Comparison of ENCODE assay signal across 22 mouse cellular contexts in genomic region chr1:178491733-178492132, GRCm38 (mm10). TPM values are rescaled to one million over a fixed set of nuclear protein-coding genes. Genes with fewer than 3 reads are reported as not detected.
DNase-seq lines count a peak whose midpoint lies in the region; ATAC-seq and TF ChIP-seq lines count a peak whose summit lies in the region.
"Had no signal": no experiment of that assay in that cellular context is flagged by ENCODE, and none has a peak within 500 bp of the region (broad histone marks: within the 10 kb centered on the region; RNA-seq: fewer than 3 reads in every experiment).

No protein-coding gene starts in this region.

- no peak overlapping the region for H3K4me3 ChIP-seq in liver, embryonic 16.5 days (ENCODE audit: low read depth, low read length)
- no peak overlapping the region for H3K4me3 ChIP-seq in bone marrow macrophage, adult 2 months (ENCODE audit: insufficient read depth, low read length)
- H3K4me3 ChIP-seq in forebrain, embryonic 16.5 days (replicated peaks; ENCODE audit: low read length) = no peak overlapping the region
- H3K4me3 ChIP-seq: embryonic facial prominence, embryonic 10.5 days; forebrain, embryonic 13.5 days; gastrocnemius, adult 2 months; heart, adult 2 months; heart, embryonic 12.5 days; hindbrain, embryonic 12.5 days had no signal

- H3K27me3 ChIP-seq in liver, embryonic 16.5 days (ENCODE audit: control insufficient read depth, insufficient read depth, low read depth, low read length) = no peaks in the 10 kb centered on the region
- no peaks in the 10 kb centered on the region for H3K27me3 ChIP-seq in forebrain, embryonic 16.5 days (replicated peaks; ENCODE audit: control insufficient read depth, insufficient read depth, low read length)
- H3K27me3 ChIP-seq: forebrain, embryonic 13.5 days; heart, embryonic 12.5 days; hindbrain, embryonic 12.5 days had no signal

- no peak overlapping the region for H3K9ac ChIP-seq in liver, embryonic 16.5 days (ENCODE audit: low read depth, low read length)
- H3K9ac ChIP-seq in forebrain, embryonic 16.5 days (replicated peaks; ENCODE audit: low read depth, low read length) = no peak overlapping the region
- H3K9ac ChIP-seq: forebrain, embryonic 13.5 days; heart, embryonic 12.5 days; hindbrain, embryonic 12.5 days had no signal

- no peak for TF ChIP-seq POLR2A in bone marrow macrophage, adult 2 months (IDR thresholded peaks at IDR 0.05; ENCODE audit: borderline replicate concordance, low read depth, low read length)

- no peaks in the 10 kb centered on the region for H3K4me1 ChIP-seq in liver, embryonic 16.5 days (ENCODE audit: control insufficient read depth, low read depth, low read length)
- H3K4me1 ChIP-seq in bone marrow macrophage, adult 2 months (ENCODE audit: control insufficient read depth, insufficient read depth, low read length) = peaks cover 30% of the 10 kb centered on the region
- H3K4me1 ChIP-seq in forebrain, embryonic 16.5 days (replicated peaks; ENCODE audit: control insufficient read depth, insufficient read depth, low read length) = no peaks in the 10 kb centered on the region

- H3K27ac ChIP-seq in liver, embryonic 16.5 days (ENCODE audit: low read length) = peak overlapping the region; percentile 19
- peak overlapping the region; percentile 38 for H3K27ac ChIP-seq in bone marrow macrophage, adult 2 months (ENCODE audit: insufficient read depth, low read depth, low read length)
- H3K27ac ChIP-seq in forebrain, embryonic 16.5 days (ENCODE audit: low read length) = no peak overlapping the region
- H3K27ac ChIP-seq: embryonic facial prominence, embryonic 10.5 days; forebrain, embryonic 13.5 days; gastrocnemius, adult 2 months; heart, adult 2 months; hindbrain, embryonic 12.5 days had no signal

- H3K36me3 ChIP-seq in liver, embryonic 16.5 days (ENCODE audit: control insufficient read depth, insufficient read depth) = no peaks in the 10 kb centered on the region
- H3K36me3 ChIP-seq in forebrain, embryonic 16.5 days (ENCODE audit: control insufficient read depth, insufficient read depth) = no peaks in the 10 kb centered on the region
- H3K36me3 ChIP-seq: embryonic facial prominence, embryonic 10.5 days; heart, embryonic 12.5 days; hindbrain, embryonic 12.5 days had no signal

- DNase-seq in liver = no peak
- no peak for DNase-seq in testis, postnatal 14 days (ENCODE audit: low spot score)
- DNase-seq: adrenal gland, adult 8-10 months; cerebellum, adult 18-20 months; cerebellum, adult 9-11 months; cerebellum, postnatal 36 days; gastrocnemius, adult 2 months; gastrocnemius, postnatal 36 days; heart, adult 2 months; heart, postnatal 36 days had no signal

- TF ChIP-seq CTCF in bone marrow macrophage, adult 2 months (IDR thresholded peaks at IDR 0.05; ENCODE audit: low read depth, low read length) = no peak

- no peak for ATAC-seq in liver, embryonic 16.5 days (ENCODE audit: low read depth)
- peak; percentile 27 to 31; a peak in 2 of 4 replicates for ATAC-seq in hematopoietic stem cell, adult 5-6 weeks (replicated peaks in 1 of 2; ENCODE audit: insufficient read depth in 1 of 2, low FRiP score in 2 of 2, low TSS enrichment in 1 of 2, low read depth in 1 of 2, poor library complexity in 2 of 2, severe bottlenecking in 2 of 2)
- peak; percentile 67 for ATAC-seq in megakaryocyte progenitor cell, adult 5-6 weeks (replicated peaks; ENCODE audit: poor library complexity)
- no peak for ATAC-seq in forebrain, embryonic 16.5 days
- ATAC-seq in CD4-positive, CD25-positive, alpha-beta regulatory T cell, adult 4 months = no peak
- ATAC-seq: forebrain, embryonic 13.5 days; hindbrain, embryonic 16.5 days; inflammation-experienced regulatory T-cells, adult 6 months had no signal

- no peak overlapping the region for H3K4me2 ChIP-seq in liver, embryonic 16.5 days (ENCODE audit: low read depth, low read length)
- no peak overlapping the region for H3K4me2 ChIP-seq in forebrain, embryonic 16.5 days (ENCODE audit: low read length)
- H3K4me2 ChIP-seq: forebrain, embryonic 13.5 days; heart, embryonic 12.5 days; hindbrain, embryonic 12.5 days had no signal

- WGBS in liver, embryonic 16.5 days (ENCODE audit: insufficient replicate concordance) = 34% methylated on average over 5 of the region's 5 CpGs
- WGBS in forebrain, embryonic 16.5 days = 82% methylated on average over 5 of the region's 5 CpGs

- no peaks in the 10 kb centered on the region for H3K9me3 ChIP-seq in liver, embryonic 16.5 days (replicated peaks; ENCODE audit: control insufficient read depth, low read length)
- H3K9me3 ChIP-seq in forebrain, embryonic 16.5 days (ENCODE audit: control insufficient read depth, low read length) = no peaks in the 10 kb centered on the region
- H3K9me3 ChIP-seq: embryonic facial prominence, embryonic 10.5 days; forebrain, embryonic 13.5 days; heart, embryonic 12.5 days; hindbrain, embryonic 12.5 days had no signal

RNA-seq across cellular contexts. Expression of gene Kif26b, which starts 37.2 kb away (rescaled TPM):
- polyA plus RNA-seq in liver, embryonic 16.5 days (2015; fragmentation: Nextera tagmentation; extraction: Ambion mirVana) = 0.04 and 0.05 TPM in 2 replicates
- 0.15 and 0.17 TPM in 2 replicates for polyA plus RNA-seq in bone marrow macrophage, adult 2 months (2012; ENCODE audit: insufficient read depth, insufficient read length, missing spikeins)
- total RNA-seq in hematopoietic stem cell, adult 5-6 weeks (2017) = 0.25 and 0.50 TPM in 2 replicates
- 0.37 and 0.42 TPM in 2 replicates for total RNA-seq in megakaryocyte progenitor cell, adult 5-6 weeks (2015)
- 0.33 and 0.98 TPM in 2 replicates for total RNA-seq in megakaryocyte progenitor cell, adult 5-6 weeks (2017)
- polyA plus RNA-seq in forebrain, embryonic 16.5 days (2015; fragmentation: Nextera tagmentation; extraction: Ambion mirVana) = 4.7 and 5.3 TPM in 2 replicates
- polyA plus RNA-seq in CD4-positive, CD25-positive, alpha-beta regulatory T cell, adult 4 months (2017; shearing (Covaris generic)) = under 1 TPM in 1 of 2 experiments, not detected in 1; 0.04 TPM
- polyA plus RNA-seq: inflammation-experienced regulatory T-cells, adult 6 months had no signal

Comparison
In these comparisons a context has a peak if more than half of its experiments do, and no peak if none do; other contexts are left out.
1. ATAC-seq: peak in hematopoietic stem cell, adult 5-6 weeks (2 of 2) and megakaryocyte progenitor cell, adult 5-6 weeks (single experiment); none in liver, embryonic 16.5 days (single experiment), forebrain, embryonic 16.5 days (single experiment) and CD4-positive, CD25-positive, alpha-beta regulatory T cell, adult 4 months (single experiment).